Mouse (Mus musculus): ENCODE data around the gene Atrip.
A peak's percentile ranks its signal among the peaks of the same experiment; 100 is the strongest.

The Atrip gene

GRCm38 (mm10) chr9:109058006-109058765 is 15.7 kb downstream of the Atrip start:
- DNase-seq (ENCODE audit: extremely low spot score), result no peak

GRCm38 (mm10) chr9:109057543-109057942 is 16.4 kb downstream of the Atrip start:
- no peak for DNase-seq (ENCODE audit: extremely low spot score)

- no peak for DNase-seq (ENCODE audit: extremely low spot score)
Observed at GRCm38 (mm10) chr9:109056916-109057315, 17.0 kb downstream of the Atrip start.

- DNase-seq (ENCODE audit: extremely low spot score), result no peak
Observed at GRCm38 (mm10) chr9:109056081-109056690, 17.7 kb downstream of the Atrip start.

- DNase-seq (ENCODE audit: extremely low spot score), result no peak
Observed at GRCm38 (mm10) chr9:109055271-109056030, 18.5 kb downstream of the Atrip start.

DNA sequence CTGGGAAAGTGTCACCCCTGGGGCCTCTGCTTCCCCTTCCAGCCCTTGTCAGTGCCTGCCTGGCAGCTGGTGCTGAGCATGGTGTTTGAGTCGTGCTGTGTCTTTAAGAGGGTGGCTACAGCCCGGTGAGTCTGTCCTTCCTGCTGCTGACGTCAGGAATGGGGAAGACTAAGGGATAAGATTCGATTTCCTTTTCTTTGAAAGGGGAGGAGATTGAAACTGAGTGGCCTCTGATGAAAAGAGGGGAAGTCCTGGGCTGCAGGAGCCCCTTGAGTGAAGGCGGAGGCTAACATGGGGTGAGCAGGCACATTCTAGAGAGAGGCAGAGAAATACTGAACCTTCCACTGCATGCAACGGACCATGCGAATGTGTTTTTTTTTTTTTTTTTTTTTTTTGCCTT is 19.2 kb downstream of the Atrip start:
- peak; percentile 49 for DNase-seq (ENCODE audit: extremely low spot score)

- no peak for DNase-seq (ENCODE audit: extremely low spot score)
Observed at GRCm38 (mm10) chr9:109053851-109054250, 20.1 kb downstream of the Atrip start.

- DNase-seq (ENCODE audit: extremely low spot score), result no peak
Observed at GRCm38 (mm10) chr9:109053366-109053765, 20.6 kb downstream of the Atrip start.

GRCm38 (mm10) chr9:109052490-109053260 is 21.2 kb downstream of the Atrip start:
- DNase-seq (ENCODE audit: extremely low spot score), result no peak

- DNase-seq (ENCODE audit: extremely low spot score), result no peak
Observed at GRCm38 (mm10) chr9:109051651-109052489, 22.1 kb downstream of the Atrip start.

DNA sequence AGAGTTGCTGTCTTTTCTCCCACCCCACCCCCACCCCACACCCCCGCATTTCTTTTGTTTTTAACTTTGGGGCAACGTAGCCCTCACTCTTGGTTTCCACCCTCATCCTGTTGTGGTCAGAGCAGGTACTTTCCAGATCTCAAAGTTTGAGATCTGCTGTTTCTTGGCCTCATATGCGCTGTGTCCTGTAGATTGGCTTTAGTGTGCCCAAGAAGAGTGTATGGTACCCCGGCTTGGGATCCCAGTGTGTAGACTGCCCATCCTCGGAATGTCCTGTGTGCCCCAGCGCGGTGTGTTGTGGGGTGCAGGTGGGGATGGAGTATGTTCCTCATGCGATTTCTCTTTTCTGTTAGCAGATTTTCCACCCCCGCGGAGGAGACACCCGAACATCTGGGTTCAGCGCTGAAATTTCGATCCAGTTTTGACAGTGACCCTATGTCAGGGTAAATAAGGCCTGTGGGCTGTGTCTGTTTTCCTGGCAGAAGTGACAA is 22.9 kb downstream of the Atrip start:
- no peak for DNase-seq (ENCODE audit: extremely low spot score)

DNA sequence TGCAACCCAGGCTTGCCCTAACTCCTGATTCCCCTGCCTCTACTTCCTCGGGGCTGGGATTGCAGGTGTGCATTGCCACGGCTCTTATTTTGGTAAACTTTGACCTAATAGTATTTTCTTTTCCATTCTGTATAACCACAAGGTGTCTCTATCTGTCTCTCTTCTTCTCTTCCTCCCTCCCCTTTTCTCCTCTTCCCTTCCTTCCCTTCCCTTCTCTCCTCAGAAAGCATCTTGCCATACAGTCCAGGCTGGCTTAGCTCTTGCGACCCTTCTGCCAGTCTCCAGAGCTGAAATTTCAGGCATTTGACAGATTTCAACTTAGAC is 23.3 kb downstream of the Atrip start:
- DNase-seq (ENCODE audit: extremely low spot score), result no peak

GRCm38 (mm10) chr9:109049996-109050673 is 23.8 kb downstream of the Atrip start:
- DNase-seq (ENCODE audit: extremely low spot score), result no peak

- no peak for DNase-seq (ENCODE audit: extremely low spot score)
Observed at GRCm38 (mm10) chr9:109049316-109049715, 24.6 kb downstream of the Atrip start.

- DNase-seq (ENCODE audit: extremely low spot score), result peak; percentile 52
Observed at GRCm38 (mm10) chr9:109046306-109046705, 27.6 kb downstream of the Atrip start.

DNA sequence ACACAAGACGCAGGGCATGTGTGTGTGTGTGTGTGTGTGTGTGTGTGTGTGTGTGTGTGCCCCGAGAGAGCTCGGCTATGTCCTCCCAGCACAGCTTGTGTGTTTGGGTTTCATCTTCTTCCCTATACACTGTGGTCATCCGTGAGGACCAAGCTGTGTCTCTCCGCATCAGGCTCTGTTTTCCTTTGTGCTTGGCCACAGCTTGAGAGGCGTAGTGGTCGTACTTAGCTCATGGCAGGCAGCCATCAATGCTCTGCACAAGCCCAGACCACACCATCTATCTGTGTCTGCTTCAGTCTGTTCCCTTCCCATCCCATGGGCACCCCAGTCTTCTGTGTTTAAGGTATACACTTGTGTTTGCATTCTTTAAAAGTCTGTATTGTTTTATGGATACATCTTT is 32.6 kb downstream of the Atrip start:
- no peak for DNase-seq (ENCODE audit: extremely low spot score)

- DNase-seq (ENCODE audit: extremely low spot score), result no peak
Observed at GRCm38 (mm10) chr9:109040906-109041305, 33.0 kb downstream of the Atrip start.

- no peak for DNase-seq (ENCODE audit: extremely low spot score)
Observed at GRCm38 (mm10) chr9:109040216-109040615, 33.7 kb downstream of the Atrip start.

DNA sequence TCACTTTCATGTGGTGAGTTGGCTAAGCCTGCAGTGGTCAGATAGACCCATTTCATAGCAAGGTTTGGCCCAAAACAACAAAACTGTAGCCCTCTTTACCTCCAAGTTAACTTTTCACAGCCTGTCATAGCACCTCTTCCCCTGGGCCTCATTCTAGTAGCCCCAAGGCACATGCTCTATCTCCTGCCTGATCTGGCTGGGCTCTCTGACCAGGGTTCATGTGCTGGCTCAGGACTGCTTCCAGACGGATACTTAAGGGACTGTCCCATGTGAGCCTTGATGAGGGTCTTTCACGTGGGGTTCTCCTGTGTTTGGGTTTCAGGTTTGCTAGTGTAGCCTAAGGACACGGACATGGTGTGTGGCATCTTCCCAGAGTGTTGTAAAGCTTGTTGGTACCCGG is 34.2 kb downstream of the Atrip start:
- DNase-seq (ENCODE audit: extremely low spot score), result no peak

DNA sequence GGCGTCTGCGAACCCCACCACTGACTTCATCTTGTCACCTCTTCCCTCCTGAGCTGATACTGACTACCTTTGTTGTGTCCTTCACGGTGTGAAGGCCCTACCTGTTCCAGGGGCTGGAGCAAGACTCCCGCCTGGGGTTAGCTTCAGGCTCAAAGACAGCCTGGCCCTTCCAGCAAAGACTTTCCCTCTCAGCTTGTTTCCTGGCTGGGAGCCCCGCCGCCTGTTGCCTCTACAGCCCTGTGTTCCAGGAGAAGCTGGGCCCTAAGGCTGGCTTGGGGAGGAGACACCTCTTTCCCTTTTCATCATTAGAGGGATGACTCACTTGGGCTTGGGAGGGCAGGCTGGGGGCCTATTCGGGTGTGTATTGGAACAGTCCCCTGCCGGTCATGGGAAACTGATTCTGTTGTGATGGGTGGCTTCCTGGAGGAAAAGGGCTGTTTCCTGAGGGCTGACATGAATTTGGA is 35.0 kb downstream of the Atrip start:
- DNase-seq (ENCODE audit: extremely low spot score), result no peak

Measured in embryo, embryonic 9.5 days (tissue).